Mouse (Mus musculus): ENCODE data around the gene Mab21l1.

Gene Mab21l1

DNA sequence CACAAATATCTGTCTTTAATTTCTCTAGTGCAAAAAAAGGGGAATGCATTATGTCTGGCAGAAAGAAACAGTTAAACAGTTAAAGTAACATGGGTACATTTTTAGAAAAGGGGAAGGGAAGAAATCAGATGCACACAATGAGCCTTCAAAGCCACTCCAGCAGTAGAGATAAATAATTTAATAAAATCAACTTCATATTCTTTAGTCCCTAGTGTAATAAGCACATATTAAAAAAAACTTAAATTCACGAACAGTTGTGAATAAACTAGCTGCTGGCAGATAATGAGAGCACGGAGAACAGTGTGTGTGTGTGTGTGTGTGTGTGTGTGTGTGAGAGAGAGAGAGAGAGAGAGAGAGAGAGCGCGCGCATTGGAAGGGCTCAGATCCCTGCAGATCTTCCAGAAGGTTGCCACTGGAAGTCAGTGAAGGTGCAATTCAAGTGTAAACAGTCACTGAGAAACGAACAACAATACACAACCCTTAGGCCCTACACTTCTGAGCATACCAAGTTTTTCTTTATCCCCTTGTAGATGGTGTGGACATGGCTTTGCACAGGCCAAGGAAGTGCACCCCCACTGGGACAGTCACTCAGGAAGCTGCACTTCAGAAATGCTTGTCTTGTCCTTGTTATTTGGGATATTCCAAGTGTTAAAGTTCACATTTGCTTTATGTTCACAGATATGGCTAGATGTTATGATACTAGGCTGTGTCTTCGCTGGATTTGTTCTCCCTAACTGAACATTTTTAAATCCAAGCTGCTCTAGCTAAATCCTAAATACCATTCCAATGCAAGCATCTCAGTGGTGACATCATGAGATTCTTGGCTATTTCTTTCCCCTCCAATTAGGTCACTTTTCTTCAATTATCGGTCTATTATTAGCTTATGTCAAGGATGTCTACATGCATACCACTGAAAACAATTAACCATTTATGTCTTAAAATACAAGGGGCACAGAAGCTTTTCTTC lies 3.3 kb upstream of the Mab21l1 start:
- in situ Hi-C loops (cut with MboI, MseI), result no loop called here

DNA sequence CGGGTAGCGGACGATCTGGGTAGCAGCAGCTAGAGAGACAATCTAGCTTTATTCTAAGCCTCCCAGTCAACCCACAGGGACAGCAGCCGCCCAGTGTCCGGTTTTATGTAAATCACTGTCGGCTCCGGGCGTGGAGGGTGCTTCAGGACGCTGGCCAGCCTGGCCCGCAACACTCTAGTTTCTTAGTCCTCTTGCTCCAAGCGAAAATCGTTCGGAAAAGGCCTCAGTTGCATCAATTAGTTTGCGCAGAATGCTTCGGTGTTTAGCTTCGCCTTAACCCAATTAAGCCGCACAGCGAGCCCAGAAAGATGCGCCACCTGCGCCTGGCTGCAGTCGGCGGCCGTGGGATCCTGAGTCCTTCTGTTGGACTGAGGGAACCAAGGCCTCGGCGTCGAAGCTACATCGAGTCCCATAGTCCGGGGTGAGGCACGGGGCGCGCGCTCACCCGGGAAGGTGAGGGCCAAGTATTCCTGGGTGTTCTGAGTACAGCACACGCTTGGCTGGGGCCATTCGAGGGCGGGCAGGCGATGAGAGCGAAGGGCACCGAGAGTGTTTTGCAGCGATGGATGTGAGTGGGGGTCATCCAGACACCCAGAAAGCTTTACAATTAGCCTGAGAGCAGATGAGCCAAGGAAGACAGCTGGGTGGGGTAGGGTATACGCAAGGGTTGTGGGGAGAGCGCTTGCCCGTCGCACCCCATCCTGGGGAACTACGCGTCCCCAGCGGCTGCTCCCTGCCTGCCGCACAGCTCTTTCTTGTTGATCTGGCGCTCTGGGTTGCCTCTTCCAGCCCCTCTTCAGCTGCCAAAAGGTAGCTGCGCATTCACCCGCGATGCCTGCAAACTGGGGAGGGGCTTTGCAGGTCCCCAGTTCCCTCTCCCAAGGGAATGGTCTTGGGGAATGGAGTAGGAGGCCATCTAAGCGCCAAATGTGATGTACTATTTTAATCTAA lies 1.9 kb upstream of the Mab21l1 start:
- in situ Hi-C loops (cut with MboI, MseI), result no loop called here

DNA sequence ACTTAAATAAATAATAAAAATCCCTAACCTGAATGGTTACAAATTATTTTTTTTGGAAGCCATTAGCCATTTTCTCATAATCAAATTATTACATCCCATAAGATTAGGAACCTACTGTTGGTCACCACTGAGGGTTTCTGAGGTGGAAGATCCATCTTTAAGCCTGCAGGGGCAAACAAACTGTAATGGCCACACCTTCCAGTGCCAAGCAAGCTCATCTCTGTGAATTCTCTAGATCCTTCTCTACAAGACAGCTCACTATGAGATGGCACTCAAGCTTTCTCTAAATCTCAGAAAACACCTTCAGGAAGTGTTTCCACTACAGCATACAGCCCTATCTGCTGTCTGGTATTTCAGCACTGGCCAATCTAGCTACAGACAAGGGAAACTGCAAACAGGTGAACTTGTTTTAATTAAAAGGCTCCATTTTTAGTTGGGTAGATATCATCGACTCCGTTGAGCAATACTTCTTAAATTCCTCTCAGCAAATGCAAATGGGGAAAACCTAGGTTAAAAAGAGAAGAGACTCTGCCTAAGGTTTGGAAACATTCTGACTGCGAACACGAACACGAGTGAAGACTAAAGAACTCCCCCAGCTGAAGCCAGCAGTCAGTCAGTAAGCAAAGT lies 768 bp upstream of the Mab21l1 start:
- in situ Hi-C loops (cut with MboI, MseI), result no loop called here

DNA sequence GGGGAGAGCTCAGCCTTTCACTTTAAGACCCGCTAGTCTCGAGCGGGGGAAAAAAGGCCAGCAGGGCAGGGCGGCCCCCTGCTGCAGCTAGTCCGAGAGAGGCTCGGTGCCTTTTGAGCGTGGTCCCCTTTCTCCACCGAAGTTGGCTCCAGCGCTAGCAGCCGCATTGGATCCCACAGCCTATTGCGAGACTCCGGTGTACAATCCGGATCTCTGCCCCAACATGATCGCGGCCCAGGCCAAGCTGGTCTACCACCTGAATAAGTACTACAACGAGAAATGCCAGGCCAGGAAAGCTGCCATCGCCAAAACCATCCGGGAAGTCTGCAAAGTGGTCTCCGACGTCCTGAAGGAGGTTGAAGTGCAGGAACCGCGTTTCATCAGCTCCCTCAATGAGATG lies 461 bp downstream of the Mab21l1 start:
- in situ Hi-C loops (cut with MboI, MseI), result no loop called here

DNA sequence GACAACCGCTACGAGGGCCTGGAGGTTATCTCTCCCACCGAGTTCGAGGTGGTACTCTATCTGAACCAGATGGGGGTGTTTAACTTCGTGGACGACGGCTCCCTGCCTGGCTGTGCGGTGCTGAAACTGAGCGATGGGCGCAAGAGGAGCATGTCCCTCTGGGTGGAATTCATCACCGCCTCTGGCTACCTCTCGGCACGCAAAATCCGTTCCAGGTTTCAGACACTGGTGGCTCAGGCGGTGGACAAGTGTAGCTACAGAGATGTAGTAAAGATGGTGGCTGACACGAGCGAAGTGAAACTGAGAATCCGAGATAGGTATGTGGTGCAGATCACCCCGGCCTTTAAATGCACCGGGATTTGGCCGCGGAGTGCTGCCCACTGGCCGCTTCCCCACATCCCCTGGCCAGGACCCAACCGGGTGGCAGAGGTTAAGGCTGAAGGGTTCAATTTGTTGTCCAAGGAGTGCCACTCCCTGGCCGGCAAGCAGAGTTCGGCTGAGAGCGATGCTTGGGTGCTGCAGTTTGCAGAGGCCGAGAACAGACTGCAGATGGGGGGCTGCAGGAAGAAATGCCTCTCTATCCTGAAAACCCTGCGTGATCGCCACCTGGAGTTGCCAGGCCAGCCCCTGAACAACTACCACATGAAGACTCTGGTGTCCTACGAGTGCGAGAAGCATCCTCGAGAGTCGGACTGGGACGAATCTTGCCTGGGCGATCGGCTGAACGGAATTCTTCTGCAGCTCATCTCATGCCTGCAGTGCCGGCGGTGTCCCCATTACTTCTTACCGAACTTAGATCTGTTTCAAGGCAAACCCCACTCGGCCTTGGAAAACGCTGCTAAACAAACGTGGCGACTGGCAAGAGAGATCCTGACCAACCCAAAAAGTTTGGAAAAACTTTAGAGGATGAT lies 1.1 kb downstream of the Mab21l1 start:
- in situ Hi-C loops (cut with MboI, MseI), result no loop called here

DNA sequence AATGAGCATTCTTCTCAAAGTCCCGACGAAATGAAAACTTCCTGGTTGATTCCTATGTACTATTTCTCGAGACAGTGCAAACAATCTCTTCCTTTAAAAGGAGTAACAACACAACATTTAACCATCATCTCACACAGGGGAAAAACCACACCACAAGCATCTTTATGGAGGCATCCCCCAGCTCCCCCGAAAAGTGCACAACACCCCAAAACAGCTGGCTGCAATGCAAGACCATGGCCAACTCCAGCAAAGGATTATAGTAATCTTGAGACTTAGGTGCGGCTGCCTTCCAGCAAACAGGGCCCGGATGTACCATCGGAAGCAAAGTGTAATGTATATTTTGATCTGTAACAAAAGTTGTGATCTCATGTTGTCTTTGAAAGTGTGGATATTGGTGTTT lies 1.8 kb downstream of the Mab21l1 start:
- in situ Hi-C loops (cut with MboI, MseI), result no loop called here

DNA sequence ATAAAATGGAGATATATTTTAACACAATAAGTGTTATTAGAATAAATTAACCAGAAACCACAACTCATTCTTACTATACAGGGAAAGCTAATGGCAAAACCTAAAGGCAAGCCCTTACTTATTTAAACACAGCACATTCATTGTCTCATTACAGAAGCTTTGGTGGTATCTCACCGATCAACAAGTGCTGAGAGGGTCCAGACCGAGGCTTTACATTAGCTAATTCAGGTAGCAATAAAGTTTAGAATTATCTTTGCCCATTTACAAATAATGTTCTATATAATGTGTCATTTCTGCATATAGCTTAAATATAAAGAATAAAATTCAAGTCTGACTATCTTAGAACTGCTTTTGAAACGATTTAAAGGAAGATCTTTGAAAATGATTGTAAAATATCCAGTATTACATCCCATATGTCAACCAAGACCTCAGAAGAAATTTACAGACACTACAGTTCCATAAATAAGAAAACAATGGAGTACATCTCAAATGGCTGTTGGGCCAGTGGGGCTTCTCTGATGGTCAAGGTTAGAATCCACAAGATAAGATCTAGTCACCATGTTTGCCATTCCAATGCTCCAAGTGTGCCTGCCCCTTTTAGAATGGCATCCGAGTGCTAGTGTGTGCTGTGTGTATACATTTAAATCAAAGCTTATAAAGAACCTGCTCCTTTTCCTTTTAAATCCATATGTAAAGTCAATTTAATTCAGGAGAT lies 3.1 kb downstream of the Mab21l1 start:
- in situ Hi-C loops (cut with MboI, MseI), result no loop called here

- in situ Hi-C loops (cut with MboI, MseI), result no loop called here
Observed at GRCm38 (mm10) chr3:55785981-55786725, 3.8 kb downstream of the Mab21l1 start.

GRCm38 (mm10) chr3:55786835-55787486 lies 4.7 kb downstream of the Mab21l1 start:
- in situ Hi-C loops (cut with MboI, MseI), result no loop called here

DNA sequence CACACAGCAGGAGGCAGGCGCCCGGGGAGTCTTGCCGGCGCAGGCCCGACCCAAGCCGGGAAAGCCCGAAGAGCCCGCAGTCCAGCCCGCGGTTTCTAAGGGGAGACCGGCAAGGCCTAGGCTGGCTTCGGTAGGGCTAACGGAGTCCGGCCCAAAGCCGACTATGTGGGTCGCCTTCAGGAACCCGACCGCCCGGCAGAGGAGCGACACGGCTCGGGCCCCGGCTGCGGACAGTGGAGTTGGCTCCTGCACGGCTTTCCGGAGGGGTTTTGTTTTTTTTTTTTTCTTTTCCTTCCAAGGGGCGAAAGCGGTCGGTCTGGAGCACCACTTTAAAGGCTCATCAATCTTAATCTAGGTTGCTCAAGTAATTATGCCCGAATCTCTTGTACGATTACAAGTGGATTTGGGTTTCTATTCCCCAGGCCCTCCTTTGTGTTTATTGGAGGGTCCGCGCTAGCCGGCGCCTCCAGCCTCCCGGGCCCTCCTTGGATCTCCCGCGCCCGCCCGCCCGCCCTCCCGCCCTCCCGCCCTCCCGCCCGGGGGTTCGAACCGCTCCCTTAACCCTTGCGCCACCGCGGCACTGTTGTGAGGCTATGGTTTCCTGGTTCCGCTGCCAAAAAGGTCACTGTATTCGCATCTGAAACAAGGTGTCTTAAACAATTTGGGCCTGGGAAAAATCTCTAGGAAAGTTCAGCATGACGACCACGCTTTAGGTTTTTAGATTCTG lies 5.3 kb downstream of the Mab21l1 start:
- in situ Hi-C loops (cut with MboI, MseI), result no loop called here

GRCm38 (mm10) chr3:55788214-55788586 lies 5.9 kb downstream of the Mab21l1 start:
- in situ Hi-C loops (cut with MboI, MseI), result no loop called here

DNA sequence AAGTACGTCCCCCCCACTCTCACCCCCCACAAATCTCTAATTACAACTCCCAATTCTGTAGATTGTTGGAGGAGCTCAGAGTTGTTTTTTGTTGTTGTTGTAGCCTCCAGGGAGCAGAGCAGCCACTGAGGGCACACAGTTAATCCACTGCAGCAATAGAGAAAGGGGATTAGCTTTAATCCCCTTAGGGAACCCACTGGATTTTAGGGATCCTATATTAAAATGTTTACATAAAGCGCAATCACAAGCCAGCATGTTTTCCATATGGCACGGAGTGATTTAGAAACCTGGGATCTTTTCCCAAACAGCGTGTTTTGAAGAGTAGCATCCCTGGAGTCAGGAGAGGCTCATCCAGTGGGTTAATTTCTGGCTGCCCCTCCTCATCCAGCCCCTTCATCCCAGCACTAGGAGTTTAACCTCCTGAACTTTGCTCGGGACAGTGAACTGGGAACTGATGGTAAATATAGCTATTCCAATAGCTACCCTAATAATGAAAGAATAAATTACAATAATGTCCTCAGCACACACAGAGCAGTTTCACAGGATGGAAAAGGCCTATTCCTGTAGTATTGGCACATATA lies 6.4 kb downstream of the Mab21l1 start:
- in situ Hi-C loops (cut with MboI, MseI), result no loop called here

GRCm38 (mm10) chr3:55789856-55790255 lies 7.5 kb downstream of the Mab21l1 start:
- in situ Hi-C loops (cut with MboI, MseI), result no loop called here

DNA sequence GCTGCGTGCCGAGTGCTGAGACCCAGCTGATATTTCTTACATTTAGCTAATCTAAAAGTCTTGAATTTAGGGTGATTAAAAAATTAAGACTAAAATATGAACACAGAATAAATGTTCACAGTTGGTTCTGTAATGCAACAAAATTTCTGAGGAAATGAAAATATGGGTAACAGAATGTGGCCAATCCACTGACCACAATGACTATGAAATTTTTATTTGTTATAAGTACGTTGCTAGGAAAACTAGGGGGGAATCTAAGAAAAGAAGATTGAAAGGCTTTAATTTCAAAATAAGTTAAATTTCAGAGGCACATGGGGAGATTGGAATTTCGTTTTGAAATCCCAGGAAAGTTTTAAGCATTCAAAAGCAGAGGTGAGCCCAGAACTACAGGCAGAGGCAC lies 8.3 kb downstream of the Mab21l1 start:
- in situ Hi-C loops (cut with MboI, MseI), result no loop called here

GRCm38 (mm10) chr3:55792251-55792650 lies 9.9 kb downstream of the Mab21l1 start:
- in situ Hi-C loops (cut with MboI, MseI), result no loop called here

DNA sequence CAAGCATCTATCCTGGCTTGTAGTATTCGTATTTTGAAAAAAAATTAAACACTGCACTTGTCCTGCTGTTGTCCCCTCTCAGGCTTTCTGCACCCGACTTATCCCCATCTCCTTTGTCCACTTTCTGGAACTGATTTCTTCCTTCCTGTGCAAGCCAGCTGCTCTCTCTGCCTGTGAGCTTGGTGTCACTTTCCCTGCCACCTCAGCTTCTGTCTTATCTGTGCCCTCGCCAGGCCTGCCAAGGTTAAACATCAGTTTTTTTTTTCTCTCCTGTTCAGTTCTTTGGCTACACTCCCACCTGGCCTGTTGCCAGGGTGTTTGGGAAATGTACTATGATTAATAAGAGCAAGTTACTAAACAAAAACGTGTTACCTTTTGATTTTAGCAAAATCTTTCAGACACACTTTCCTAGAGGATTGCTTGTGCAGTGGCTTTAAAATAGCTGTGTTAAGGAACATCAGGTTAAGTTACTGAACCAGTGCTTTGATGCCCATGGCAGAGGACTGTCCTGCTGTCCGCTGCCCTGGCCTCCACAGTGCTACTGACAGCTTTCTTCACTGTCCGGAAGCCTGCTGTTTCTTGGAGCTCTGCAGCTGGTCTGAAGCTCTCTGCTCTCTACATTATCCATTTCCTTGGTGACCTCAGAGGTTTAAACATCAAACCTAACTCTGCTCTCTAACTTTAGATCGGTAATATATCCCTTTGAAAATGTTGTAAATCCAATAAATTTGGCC lies 11.7 kb downstream of the Mab21l1 start:
- in situ Hi-C loops (cut with MboI, MseI), result no loop called here

GRCm38 (mm10) chr3:55794768-55795167 lies 12.5 kb downstream of the Mab21l1 start:
- in situ Hi-C loops (cut with MboI, MseI), result no loop called here
